Mouse (Mus musculus) hindbrain, postnatal 0 days (tissue): ENCODE measurements at regions not wholly inside any gene's neighbourhood (a gene's known extent, or its start where the extent isn't known, plus 50 kb on each side); places are given as distances from the start of the nearest gene placed in this dataset.

Experiments used
- ATAC-seq: fragments of 200-750 bp; cut with Nextera tagmentation; 2 replicates; pipeline ENCODE4 v1.8.0; 2017; ENCODE audit warnings: mild to moderate bottlenecking, moderate TSS enrichment, moderate library complexity
- DNase-seq: peaks from one replicate; pipeline ENCODE4 v3.0.0-alpha.2; 2015; ENCODE audit warnings: low spot score
- H3K27ac ChIP-seq: fragments of 300-500 bp; sonication (generic); 2 replicates; pipeline ENCODE4 v1.5.1; 2014; ENCODE audit warnings: mild to moderate bottlenecking
- H3K27me3 ChIP-seq: fragments of 300-500 bp; sonication (generic); 2 replicates; pipeline ENCODE4 v1.6.1; 2014; ENCODE audit warnings: low read length, mixed read lengths; ENCODE audit not compliant: insufficient read depth
- H3K36me3 ChIP-seq: fragments of 300-500 bp; sonication (generic); 2 replicates; pipeline ENCODE4 v1.6.1; 2014; ENCODE audit warnings: low read length, mixed read lengths; ENCODE audit not compliant: insufficient read depth
- H3K4me1 ChIP-seq: fragments of 300-500 bp; sonication (generic); 2 replicates; pipeline ENCODE4 v1.6.1; 2014; ENCODE audit warnings: antibody characterized with exemption, low read length, mixed read lengths; ENCODE audit not compliant: insufficient read depth
- H3K4me2 ChIP-seq: fragments of 300-500 bp; sonication (generic); 2 replicates; pipeline ENCODE4 v1.6.1; 2014; ENCODE audit warnings: low read depth, mild to moderate bottlenecking, low read length, moderate library complexity, mixed read lengths
- H3K4me3 ChIP-seq: fragments of 300-500 bp; sonication (generic); 2 replicates; pipeline ENCODE4 v1.5.1; 2014; ENCODE audit warnings: low read length
- H3K9ac ChIP-seq: fragments of 300-500 bp; sonication (generic); replicated peaks from 2 replicates; pipeline ENCODE4 v1.6.1; 2014; ENCODE audit warnings: mild to moderate bottlenecking, low read length, moderate library complexity, mixed read lengths
- H3K9me3 ChIP-seq: fragments of 300-500 bp; sonication (generic); 2 replicates; pipeline ENCODE4 v1.6.1; 2016; ENCODE audit warnings: low read length, mixed read lengths
- CTCF ChIP-seq: IDR thresholded peaks from 2 replicates; pipeline ENCODE4 v1.5.1; 2016; ENCODE audit warnings: antibody characterized with exemption, control low read depth, low read depth
- WGBS: fragments of 180-500 bp; shearing (Covaris S2); extraction: QIAGEN DNeasy Blood & Tissue Kit; methylation state at CpG from one replicate; pipeline ENCODE4 v1.1.7; 2014; 5-methylcytosine and 5-hydroxymethylcytosine counted together

DNA sequence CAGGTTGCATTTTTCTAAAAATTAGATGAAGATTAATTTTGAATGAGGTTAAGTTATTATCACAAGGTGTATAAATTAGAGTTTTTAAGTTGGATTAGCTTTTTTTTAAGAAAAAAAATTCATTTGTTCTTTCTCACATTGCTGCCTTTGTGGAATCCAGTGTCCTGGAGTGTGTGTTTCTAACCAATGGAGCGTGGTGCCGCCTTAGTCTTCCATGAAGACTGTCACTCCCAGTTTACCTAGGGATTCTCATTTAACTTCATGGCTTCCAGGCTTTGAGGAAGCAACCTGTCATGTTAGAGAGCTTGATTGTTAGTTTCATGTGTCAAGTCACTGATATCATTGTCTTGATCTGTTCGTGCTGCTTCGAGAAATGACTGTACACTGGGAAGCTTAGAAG, 355.6 kb upstream of the Cdh6 start:
- H3K36me3 ChIP-seq = no peaks in the 10 kb centered on the region
- no peaks in the 10 kb centered on the region for H3K9me3 ChIP-seq
- DNase-seq (no peak), ATAC-seq (no peak)
- H3K4me3 ChIP-seq = no peak overlapping the region
- no peak for TF ChIP-seq CTCF
- no peaks in the 10 kb centered on the region for H3K4me1 ChIP-seq
- H3K27ac ChIP-seq = no peak overlapping the region
- no peak overlapping the region for H3K4me2 ChIP-seq
- no peaks in the 10 kb centered on the region for H3K27me3 ChIP-seq
- no peak overlapping the region for H3K9ac ChIP-seq
- 78% methylated on average over 4 of the region's 4 CpGs for WGBS
